Mouse (Mus musculus): ENCODE data around the gene Sh2b1.

DNA sequence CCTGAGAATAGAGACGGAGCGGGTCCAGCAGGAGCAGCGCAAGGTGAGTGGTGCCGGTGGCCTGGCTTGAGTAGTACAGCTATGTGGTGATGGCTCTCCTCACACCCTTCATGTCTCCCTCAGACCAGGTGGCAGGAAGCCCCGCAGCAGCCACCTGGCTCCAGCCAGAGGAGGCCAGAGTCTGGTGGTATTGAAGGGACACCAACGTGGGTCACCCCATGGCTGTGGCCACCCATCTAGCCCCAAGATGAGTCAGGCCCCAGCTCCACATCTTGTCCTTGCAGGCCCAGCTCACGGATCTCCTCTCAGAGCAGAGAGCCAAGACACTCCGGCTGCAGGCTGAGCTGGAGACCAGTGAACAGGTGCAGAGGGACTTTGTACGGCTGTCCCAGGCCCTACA is 30.7 kb downstream of the Sh2b1 start:
- TF ChIP-seq CTCF (IDR thresholded peaks at IDR 0.05; ENCODE audit: low read depth), result no peak
- no peak for TF ChIP-seq EP300 (IDR thresholded peaks at IDR 0.05; ENCODE audit: low read depth)

Data from liver, embryonic 14.5 days (tissue).